Mouse (Mus musculus): ENCODE measurements around the gene Tfap4. TPM values are rescaled to one million over a fixed set of nuclear protein-coding genes. Genes with fewer than 3 reads are reported as not detected.
"Not testable (repeated sequence)": the region's sequence is repeated elsewhere in the genome, so short reads cannot be mapped to it uniquely, and the experiment has no call there.

Tfap4 gene
- total RNA-seq, 4 experiments from 2014 or later, result 3.2 to 5.5 (median 3.7) TPM

- DNase-seq (ENCODE audit: low spot score in 2 of 2), result peak in 1 of 2 experiments; percentile 51
Measured at GRCm38 (mm10) chr16:4593971-4594813, 34.5 kb upstream of the Tfap4 start, which contains the start of gene Glis2. Gene Glis2 (plus strand): TSS chr16:4594713.

DNA sequence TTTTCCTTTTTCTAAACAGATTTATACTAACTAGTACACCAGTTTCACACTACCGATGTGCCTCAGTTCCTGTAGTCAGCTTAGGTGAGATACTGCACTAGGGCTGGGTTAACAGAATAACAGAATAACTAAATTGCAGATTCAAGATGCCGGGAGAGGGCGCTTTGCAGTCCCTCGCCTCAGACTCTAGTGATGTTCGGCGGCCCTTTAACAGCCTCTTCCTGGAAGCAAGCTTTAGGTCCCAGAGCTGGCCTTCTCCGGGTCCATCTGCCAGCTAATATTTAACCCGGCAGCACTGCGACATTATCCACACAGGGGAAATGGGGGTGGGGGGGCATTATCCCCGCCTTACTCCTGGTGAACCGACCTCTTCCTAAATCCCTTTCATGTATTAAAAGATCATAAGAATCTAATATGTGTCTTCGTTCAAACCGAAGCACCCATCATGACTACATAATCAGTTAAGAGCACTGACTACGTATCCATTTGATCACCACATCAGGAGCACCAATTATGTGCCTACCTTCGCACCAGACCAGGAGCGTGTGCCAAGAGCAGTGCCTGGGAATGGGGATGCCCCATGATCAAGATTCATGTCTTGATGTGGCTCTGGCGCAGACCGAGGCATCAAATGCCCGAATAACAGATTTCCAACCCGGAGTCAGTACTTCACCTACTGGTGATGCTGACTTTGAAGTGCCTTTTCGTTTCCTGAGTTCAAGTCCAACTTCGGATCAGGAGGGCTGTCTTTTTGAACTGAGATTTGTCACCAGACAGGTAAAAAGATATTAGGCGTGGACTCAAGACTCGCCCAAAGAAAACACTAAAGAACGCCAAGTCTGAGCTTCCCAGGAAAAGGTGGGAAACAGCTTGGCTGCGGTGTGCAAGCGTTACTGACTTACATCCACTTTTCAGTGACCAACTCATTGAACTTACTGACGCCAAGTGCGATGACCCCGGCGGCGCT lies 33.5 kb upstream of the Tfap4 start:
- no peak for DNase-seq (ENCODE audit: low spot score in 2 of 2)

DNA sequence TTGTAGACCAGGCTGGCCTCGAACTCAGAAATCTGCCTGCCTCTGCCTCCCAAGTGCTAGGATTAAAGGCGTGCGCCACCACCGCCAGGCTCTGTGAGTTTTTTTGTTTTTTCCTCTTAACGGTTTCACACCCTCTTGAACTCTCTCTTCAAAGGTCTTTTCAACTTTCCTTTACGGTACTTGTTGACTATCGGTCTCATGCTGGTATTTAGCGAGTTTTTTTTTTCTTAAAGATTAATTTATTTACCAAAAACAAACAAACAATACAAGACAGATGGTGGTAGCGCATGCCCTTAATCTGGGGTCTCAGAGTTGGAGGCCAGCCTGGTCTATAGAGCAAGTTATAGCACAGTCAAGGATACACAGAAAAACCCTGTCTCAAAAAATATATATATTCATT lies 30.6 kb upstream of the Tfap4 start:
- DNase-seq (ENCODE audit: low spot score in 2 of 2), result no peak

DNA sequence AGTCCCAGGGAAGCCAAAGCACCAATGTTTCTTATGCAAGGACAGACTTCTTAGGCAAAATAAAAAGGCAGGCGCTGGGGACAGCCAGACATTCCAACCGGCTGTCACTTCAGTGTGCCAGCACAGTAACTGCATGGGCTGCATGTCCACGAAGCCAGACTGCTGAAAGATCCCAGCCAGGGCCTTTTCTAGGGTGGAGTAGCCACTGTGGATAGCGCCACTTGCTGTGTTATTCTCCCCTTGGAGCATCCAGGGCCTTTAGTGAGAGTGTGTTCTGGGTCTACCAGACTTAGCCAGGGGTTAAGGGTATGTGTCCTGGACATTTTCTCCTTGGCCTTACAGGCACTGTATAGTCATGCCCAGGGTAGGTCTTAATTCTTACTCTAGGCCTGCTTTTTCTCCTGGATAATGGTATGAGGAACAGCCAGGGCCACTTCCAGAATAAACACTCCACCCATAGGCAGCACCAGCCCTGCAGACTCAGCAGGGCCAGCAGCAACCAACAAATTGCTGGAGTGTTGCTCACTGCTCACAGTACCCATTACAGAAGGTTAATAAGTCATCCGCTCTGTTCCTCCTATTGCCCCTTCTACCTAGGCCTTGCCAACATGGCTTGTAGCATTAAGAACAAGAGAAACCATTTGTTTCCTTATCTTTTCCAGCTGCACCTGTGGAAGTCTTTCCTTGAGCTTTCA lies 28.0 kb upstream of the Tfap4 start:
- no peak for DNase-seq (ENCODE audit: low spot score in 2 of 2)

DNA sequence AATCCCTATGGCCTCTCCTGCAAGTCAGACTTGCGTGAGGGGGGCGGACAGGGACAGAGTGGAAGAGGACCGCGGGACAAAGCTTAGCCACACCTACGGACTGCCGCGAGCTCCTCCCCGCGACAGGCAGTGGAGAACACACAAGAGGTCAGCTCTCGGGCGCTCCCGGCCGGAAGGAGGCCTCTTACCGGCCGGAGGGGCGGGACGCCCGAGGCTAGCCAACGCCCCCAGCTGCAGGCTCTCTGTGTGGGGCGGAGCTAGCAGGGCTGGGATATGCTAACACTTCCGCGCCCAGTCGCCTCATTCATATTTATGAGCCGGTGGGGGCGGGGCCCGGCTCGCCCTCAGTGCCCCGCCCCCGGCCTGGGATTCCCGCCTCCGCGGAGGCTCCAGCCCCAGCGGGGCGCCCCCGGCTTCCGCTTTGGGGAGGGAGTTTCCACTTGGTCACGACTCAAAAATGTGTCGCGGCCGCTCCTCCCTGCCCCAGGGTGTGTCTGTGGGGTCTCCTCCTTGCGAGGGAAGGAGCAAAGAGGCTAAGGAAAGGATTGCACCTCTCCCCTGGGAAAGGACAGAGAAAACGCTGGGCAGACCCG lies 27.0 kb upstream of the Tfap4 start:
- DNase-seq (ENCODE audit: low spot score in 2 of 2), result peak; percentile 97 to 99

GRCm38 (mm10) chr16:4585642-4586530 lies 26.2 kb upstream of the Tfap4 start:
- DNase-seq (ENCODE audit: low spot score in 2 of 2), result no peak

DNA sequence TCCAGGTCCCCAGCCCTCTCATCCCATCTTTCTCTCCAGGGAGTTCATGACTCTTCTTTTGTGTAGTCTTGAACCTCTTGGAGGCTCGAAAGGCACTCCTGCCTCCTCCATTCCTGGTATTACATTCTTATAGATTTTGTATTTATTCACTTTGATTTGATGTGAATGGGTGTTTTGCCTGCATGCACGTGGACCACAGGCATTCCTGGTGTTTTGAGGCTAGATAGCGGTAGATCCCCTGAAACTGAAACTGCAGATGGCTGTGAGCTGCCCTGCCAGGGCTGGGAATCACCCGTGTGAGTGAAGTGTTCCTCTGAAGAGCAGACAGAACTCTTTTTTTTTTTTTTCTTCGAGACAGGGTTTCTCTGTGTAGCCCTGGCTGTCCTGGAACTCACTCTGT lies 24.8 kb upstream of the Tfap4 start:
- no peak for DNase-seq (ENCODE audit: low spot score in 2 of 2)

DNA sequence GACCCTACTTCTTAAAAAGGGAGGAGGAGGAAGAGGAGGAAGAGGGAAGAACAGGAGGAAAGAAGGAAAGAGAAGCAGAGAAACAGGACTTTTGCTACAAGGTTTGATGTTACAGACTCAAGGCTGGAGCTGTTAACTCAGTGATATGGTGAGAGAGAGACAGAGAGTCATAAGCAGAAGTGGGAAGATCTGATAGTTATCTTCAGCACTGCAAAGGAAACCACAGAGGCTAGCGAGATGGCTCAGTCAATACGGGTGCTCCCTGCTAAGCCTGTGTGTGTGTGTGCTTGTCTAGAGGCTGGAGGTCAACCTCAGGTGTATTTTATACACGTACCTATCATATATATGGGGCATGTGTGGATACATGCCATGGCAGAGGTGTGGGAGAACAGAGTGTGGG lies 24.2 kb upstream of the Tfap4 start:
- no peak for DNase-seq (ENCODE audit: low spot score in 2 of 2)

DNA sequence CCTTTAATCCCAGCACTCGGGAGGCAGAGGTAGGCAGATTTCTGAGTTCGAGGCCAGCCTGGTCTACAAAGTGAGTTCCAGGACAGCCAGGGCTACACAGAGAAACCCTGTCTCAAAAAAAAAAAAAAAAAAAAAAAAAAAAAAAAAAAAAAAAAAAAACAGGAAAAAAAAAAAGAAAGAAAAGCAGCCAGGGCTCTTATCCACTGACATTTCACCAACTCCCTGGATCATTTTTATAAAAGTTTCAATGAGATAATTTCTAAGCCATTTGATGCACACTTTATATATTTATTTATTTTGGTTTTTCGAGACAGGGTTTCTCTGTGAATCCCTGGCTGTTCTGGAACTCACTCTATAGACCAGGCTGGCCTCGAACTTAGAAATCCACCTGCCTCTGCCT lies 21.5 kb upstream of the Tfap4 start:
- not testable (repeated sequence) for DNase-seq (ENCODE audit: low spot score in 2 of 2)

DNA sequence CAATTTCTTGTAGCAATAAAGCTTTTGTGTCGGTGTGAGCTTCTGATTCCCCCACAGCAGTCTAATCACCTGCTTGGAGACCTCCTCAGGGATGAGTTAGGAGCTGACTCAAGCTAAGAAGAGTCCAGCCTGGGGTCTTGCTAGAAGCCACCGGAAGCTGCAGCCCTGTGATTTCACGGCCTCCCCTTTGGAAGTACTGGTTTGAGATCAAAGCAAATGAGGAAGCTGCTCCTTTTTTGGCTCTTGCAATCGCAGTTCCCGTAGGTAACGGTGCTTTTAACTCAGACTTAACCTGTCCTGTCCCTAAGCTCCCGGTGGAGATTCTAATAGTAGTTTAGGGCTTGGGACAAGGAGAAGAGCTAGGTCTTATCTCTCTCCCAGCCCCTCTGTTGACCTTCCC lies 19.0 kb upstream of the Tfap4 start:
- no peak for DNase-seq (ENCODE audit: low spot score in 2 of 2)

GRCm38 (mm10) chr16:4576873-4577272 lies 17.2 kb upstream of the Tfap4 start:
- no peak for DNase-seq (ENCODE audit: low spot score in 2 of 2)

DNA sequence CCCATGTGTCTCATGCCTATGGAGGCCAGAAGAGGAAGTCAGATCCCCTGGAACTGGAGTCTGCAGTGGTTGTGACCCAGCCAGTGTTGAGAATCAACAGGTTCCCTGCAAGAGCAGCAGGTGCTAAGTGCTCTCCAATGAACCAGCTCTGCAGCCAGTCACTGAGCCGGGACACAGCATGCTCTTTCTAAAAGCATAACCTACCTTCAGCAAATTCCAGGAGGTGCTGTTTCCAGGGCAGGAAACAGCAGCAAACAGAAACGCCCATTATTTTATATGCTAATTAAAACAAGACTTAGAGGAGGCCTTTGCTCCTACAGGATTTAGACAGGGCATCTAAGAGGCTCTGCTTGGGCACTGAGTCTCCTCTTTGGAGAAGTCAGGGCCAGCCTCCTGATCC lies 16.4 kb upstream of the Tfap4 start:
- DNase-seq (ENCODE audit: low spot score in 2 of 2), result no peak

DNA sequence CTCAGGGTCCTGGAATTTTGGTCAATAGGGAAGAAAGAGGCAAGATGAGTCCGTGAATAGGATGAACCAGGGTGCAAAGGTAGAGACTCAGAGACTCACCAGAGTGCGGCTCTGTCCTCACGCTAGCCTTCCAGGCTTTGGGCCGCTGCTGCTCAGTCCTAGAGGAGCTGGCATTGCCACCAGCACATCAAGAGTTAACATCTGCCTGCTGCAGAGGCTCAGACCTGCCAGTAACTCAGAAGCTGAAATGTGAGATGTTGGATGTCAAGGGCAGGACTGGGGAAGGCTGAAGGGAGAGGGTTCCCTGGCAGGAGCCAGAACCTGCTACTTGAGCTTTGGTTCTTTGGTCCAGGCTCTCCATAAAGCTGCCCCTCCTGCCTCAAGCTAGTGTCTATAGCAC lies 11.1 kb upstream of the Tfap4 start:
- DNase-seq (ENCODE audit: low spot score in 2 of 2), result no peak

DNA sequence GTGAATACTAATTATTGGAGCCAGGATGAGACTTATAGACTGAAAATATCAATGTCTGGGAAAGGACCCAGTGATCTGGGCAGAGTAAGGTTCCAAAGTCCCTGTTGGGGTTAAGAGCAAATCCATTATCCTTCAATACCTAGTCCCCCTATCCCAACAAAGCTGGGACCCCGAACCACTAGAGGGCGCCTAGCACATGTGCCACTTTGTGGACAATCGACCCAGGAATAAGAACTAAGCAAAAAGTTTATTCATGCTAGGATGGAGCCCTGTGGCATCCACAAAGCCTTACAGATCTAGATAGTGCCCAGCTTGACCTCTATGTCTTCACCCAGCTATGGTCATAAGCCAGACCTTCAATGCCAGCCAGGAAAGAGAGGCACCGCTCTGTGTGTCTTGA lies 8.3 kb upstream of the Tfap4 start:
- DNase-seq (ENCODE audit: low spot score in 2 of 2), result peak; percentile 59 to 77

DNA sequence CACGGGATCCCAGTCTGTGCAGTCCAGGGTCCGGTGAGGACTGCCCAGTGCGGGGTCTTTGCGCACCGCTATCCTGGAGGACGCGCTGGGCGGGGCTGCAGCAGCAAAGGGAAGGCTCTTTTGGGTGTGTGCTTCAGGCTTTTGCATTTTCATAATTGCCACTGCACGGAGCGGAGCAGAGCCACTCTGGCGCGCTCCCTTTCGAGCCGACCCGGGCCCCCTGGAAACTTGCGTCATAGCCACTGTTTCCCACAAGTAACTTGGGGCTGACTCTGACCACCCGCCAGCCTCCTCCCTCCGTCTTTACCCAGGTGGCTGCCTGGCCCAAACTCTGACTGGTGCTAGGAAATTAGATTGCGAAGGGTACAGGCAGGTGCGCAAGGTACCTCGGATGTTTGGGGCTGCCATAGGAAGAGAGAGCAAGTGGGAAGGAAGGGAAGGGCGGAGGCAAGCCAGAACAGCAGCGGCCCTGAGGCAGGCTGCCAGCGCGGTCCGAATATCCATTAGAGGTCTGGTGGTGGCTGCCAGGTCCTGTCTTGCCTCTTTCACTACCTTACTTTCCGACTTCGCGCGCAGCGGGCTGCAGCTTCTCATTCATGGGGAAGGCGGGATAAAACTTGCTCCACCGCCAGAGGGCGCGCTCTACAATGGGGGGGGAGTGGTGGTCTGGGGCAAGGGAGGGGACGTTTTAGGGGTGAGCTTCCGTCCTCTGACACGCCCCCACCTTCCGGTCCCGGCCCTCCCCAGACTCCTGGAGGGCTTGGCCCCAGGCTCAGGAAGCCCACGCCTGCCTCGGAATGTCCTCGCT lies 695 bp upstream of the Tfap4 start:
- peak; percentile 74 to 77 for DNase-seq (ENCODE audit: low spot score in 2 of 2)

DNA sequence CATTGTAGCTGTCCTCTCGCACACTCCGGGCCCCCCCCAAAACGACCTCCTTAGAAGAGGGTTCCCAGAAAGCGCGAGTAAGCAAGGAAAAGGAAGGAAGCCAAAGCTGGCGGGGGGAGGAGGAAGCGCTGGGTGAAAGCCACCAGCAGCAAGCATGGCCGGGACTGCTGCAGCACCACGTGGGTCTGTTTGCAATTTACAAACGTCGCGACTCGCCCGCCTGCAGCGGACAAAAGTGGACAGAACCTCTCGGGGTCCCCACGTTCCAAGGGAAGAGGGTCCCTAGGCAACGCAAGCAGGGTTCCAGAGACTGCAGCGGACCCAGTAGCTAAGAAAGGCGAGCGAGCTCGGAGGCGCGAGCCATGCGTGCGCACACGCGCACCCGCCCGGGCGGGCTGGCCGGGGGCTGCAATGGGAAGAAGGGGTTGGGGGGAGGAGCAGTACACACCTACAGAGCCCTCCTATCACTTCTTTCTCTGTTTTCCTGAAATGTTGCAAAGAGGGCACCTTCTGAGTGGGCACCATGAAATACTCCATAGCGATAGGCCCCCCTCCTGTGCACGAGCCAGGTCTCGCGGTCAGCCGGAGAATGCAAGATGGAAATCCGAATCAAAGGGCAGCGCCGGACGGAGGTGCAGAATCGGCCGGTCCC lies 548 bp downstream of the Tfap4 start:
- DNase-seq (ENCODE audit: low spot score in 2 of 2), result peak; percentile 58 to 70

GRCm38 (mm10) chr16:4558384-4558979 lies 1.2 kb downstream of the Tfap4 start:
- peak; percentile 87 to 92 for DNase-seq (ENCODE audit: low spot score in 2 of 2)

- DNase-seq (ENCODE audit: low spot score in 2 of 2), result peak; percentile 76 to 81
Measured at GRCm38 (mm10) chr16:4557949-4558348, 1.7 kb downstream of the Tfap4 start.
